Mouse (Mus musculus): Measurements from ENCODE around the gene Mertk.
A peak's percentile ranks its signal among the peaks of the same experiment; 100 is the strongest.
"Not testable (repeated sequence)": the region's sequence is repeated elsewhere in the genome, so short reads cannot be mapped to it uniquely, and the experiment has no call there.

The Mertk gene

DNA sequence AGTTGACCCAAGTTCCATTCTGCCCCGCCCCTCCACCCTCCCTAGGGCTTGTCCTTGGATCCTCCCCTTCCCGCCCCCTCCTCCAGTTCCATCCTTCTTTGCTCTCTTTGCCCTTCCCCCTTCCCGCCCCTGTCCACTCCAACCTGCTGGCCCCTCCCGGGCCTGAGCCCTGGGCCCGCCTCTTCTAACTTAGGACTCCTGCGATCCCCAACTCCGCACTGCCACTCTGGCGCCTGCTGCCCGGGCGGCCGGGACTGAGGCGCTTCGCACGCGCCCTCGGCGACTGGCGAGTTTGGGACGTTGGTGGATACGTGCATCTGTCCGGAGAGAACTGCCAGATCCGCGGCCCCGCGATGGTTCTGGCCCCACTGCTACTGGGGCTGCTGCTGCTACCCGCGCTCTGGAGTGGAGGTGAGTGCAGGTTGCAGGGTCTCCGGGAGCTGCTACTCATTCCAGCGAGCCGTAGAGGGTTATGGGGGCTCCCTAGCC, at the start of gene Mertk:
Gene Mertk, plus strand, starts transcription at position 264 of the 489 bp plus-strand sequence.
- peak; percentile 97 for DNase-seq

DNA sequence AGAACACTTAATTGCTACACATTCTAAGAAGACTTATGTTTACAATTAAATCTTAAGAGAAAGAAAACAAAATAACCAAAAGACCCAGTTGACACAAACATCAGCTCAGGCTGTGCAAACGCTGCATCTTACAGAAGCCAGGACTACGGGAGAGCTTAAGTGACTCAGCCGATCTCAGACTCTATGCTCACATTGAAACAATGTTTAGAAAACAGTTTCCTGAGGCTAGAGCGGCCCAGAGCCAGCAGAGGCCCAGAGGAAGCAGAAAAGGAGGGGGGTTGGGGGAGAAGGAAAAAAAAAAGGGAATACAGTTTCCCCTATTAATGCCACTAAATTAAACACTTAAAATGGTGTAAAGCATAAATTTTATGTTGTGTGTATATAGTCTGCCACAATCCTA, 18.1 kb upstream of the Mertk start:
- no peak for DNase-seq

DNA sequence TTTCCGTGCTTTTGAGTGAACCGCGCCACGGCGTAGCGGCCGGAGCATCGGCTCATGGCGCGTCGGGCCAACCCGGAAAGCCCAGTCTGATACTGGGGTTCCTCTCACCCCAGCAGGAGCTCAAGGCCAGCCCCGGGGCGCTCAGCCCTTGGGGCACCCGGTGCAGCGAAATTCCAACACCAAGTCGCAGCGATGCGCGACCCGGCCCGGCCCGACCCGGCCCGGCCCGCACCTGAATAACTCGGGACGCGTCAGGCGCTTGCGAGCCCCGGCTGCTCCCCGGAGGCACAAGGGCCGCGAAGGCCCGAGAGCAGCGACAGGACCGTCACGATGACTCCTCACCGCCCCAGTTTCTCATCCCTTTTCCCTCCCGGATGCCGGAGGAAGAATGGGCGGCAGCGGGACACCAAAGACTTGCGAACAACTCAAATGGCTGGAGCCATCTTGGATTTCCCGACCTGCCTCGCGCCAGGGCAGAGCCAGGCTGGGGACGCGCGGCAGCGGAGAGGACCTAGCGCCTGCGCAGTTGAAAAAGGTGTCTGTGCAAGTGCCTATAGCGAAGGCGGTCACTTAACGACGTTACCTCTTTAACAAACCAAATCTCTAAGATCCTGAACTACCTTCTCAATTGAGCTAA, 11.7 kb upstream of the Mertk start, which contains the start of gene Anapc1:
Gene Anapc1, minus strand, starts transcription at position 471 of the 637 bp plus-strand sequence.
- peak; percentile 93 for DNase-seq

DNA sequence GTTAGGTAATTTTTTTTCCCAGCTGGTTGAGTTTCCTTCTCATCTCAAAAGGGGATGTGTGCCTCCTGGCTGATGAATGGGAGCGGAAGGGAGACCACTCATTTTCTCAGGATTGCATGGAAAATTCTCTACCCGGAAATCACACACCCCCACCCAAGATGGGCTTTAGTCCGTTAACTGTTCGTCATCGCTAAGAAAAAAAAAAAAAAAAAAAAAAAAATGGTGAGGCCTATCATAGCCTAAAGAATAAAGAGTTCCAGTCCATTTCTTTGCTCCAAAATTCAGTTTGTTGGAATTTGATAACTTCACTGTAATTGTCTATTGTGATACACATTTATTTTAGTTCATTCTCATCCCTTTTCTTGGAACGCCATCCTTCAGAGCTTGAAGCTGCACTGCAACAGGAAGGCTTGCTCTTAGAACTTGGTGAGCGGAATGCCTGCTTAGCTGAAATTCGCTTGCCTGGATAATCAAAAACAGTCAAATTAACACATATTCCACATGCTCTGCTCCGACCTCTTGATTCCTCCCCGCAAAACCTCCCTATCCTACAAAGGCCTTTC, 11.1 kb upstream of the Mertk start:
- no peak for DNase-seq

DNA sequence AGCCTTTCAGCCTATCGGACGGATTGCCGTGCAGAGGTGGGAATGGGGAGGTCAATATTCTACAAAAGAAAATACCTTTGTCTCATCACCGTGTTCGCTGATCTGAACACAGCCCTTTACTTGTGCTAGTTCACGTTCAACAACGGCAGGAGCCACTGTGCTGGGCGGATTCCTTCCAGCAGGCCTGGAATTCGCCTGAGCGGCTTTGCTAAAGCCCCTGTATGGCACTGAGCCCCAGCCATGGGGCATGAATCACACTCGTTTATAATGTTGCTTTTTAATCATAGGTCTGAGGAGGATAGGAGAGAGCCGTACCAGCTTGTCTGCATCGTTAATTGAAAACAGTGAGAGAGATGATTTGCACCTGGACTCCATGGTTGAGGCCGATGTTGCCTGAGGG, 6.4 kb upstream of the Mertk start:
- no peak for DNase-seq

DNA sequence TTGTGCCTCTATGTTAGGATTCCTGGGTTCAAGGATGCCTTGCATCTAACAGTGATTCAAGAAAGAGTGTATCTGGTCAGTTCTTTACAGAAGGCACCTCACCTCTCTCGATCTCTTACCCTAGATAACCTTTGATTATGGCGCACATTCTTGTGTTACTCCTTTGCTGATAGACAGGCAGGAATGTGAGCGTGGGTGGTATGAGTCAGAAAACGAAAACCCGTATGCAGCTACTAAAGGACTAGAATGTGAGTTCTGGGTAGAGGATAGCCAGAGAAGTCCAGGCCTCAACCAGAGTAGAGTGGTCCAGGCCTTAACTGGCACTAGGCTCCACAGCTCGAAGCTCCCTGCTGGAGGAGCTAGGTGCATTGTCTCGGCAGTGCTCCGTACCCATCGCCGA, 6.0 kb upstream of the Mertk start:
- DNase-seq: no peak

DNA sequence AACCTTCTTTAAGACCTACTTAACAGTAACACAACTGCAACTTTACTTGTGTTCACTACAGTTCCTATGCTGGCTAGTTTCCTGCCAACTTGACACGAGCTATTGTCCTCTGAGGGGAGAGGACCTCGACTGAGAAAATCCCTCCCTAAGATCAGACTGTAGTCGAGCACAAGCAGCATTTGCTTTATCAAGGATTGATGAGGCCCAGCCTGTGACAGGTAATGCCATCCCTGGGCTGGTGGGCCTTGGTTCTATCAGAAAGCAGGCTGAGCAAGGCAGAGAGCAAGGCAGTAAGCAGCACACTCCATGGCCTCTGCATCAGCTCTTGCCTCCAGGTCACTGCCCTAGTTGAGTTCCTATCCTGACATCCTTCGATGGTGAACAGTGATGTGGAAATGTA, 5.5 kb upstream of the Mertk start:
- no peak for DNase-seq

DNA sequence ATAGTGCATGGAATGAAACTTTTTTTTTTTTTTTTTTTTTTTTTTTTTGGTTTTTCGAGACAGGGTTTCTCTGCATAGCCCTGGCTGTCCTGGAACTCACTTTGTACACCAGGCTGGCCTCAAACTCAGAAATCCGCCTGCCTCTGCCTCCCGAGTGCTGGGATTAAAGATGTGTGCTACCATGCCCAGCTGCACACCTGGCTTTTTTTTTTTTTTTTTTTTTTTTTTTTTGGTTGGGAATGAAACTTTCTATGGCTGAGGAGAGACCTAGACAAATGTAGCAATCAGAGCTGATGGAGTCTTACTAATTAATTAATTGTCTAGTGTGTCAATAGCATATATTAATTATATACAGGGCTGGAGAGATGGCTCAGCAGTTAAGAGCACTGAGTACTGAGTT, 4.9 kb upstream of the Mertk start:
- not testable (repeated sequence) for DNase-seq

DNA sequence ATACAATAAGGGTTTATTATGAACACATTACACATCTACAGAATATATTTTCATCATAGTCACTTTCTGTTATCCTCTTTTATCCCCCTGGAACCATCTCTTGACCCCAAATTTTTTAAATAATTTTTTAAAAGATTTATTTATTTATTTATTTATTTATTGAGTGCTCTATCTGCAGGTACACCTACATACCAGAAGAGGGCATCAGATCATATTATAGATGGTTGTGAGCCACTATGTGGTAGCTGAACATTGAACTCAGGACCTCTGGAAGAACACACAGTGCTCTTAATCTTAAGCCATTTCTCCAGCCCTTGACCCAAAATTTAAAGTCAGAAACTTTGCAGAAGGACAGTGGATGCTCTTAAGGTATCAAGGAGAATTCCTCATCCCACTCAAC, 4.2 kb upstream of the Mertk start:
- no peak for DNase-seq

DNA sequence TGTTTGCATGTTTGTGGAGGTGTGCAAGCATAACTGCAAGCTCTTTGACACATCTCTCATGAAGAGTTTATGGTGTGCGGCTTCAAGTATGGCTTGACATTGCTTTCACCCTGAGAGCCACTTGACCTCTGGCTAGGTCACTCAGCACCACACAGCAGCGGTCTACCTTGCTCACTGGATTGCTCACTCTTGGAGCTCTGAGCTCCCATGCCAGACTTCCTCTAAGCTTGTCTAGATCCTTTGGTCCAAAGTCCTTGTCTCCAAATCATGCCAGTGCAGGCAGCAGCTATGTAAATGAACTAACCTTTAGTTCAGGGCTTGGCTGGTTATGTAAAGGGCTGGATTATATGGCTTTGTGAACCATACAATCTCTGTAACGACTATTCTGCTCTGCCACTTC, 2.3 kb upstream of the Mertk start:
- DNase-seq: peak; percentile 60

DNA sequence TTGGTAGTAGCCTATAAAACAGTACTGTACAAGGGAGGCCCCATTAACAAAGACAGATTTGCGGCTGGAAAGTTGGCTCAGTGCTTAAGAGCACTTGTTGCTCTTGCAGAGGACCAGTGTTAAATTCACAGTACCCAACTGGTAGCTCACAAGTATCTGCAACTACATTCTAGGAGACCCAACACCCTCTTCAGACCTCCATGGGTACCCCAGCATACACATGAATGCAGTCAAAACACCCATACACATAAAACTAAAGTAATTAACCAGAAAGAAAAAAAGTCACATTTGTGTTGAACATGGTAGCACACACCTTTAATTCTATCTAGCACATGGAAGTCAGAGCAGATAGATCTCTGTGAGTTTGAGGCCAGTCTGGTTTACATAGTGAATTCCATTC, 1.7 kb upstream of the Mertk start:
- no peak for DNase-seq

DNA sequence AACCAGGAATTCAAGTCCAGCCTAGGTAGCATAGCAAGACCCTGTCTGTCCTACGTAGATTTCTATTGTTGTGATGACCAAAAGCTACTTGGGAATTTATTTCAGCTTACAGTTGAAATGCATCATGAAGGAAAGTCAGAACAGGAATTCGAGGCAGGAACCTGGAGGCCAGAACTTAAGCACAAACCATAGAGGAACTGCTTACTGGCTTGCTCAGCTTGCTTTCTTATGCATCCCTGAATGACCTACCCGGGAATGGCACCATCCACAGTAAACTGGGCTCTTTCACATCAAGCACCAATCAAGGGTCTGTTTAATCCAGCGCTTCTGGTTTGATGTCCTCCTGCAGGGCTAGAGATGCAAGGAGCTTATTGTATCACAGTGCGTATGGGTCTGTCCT, 1.2 kb upstream of the Mertk start:
- DNase-seq: no peak

DNA sequence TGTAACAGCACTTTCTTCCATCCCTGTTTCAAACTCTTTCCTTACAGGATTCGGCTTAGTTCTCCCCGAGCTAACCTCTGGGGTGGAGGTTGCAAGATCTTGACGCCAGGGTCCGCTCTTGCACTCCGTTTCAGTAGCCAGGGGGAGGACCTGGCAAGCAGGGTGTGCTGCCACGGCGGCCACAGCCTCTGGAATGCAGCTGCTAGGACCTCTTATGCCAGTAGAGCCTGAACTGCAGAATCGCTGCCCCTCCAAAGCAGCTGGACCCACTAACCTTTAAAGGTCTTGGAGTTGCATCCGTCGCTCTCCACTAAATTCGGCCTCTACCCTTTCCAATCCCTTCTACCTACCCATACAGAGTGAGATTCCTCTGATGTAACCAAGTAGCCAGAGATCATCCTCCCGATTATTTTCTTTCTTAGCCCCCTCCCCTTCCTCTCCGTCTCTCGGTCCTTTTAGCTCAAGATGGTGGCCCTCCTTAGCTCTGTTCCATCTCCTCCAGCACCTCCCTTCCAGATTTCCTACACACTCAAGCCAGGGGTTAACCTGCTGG, 540 bp upstream of the Mertk start:
- DNase-seq: peak; percentile 93

DNA sequence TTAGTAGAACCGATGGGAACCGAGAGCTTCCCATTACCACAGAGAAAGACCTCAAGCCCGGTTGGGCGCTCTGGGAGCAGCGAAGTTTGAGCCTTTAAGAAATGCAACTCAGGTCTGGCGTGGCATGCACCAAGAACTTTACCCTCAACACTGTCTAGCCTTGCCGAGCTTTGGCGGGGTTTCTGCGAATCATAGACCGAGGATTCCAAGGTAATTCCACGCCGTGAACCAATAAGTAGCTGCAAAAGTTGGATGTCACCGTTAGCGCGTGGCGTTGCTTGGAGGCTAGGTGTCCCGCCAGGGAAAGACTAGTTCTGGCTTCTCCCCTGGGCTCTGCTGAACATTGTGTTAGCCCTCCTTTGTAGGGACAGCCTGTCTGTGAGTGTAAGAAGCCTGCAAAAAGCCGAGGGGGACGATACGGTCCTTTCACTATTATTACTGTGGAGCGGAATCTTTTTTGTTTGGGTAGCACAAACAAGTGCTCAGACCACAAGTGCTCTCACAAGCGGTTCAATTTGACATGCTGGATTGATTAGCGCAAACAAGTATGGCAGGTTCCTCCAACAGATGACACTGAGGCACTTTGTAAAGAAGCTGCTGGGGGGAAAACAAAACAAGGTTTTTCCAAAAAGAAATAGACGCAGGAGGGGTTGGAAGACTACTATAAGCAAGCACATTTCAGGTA, 587 bp downstream of the Mertk start:
- DNase-seq: peak; percentile 80

DNA sequence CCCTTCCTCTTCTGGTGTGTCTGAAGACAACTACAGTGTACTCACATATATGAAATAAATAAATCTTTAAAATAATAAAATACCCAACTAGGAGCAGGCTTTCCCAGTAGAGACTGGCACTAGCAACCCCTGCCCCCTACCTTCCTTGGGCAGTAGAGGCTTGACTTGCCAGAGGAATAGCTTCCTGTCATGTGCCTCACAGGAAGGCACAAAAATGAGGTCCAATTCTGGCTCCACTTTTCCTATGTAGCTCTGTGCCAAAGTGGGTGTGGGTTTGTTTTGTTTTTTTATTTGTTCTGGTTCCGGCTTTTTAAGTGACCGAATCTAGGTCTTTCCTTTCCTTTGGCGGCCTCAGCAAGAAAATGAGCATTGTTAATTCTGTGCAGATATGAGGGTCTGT, 5.7 kb downstream of the Mertk start:
- DNase-seq: peak; percentile 60

DNA sequence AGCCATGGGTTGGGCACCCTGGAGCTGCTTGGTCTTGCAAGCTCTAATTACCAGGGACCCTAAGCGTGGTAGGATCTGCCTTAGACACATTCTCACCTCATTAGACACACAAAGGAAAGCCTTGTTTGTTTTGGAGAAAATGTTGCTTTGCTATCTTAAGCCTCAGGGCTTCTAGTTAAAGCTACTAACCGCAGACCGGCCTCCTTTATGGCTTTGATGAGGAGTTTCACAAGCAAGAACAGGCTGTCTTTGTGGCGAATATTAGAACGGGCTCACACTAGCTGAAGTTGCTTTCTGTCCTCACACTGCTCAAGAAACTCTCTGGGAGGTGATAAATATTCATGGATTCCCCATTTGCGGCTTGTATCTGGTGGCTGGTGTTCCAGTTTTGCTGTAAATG, 10.5 kb downstream of the Mertk start:
- DNase-seq: peak; percentile 26

DNA sequence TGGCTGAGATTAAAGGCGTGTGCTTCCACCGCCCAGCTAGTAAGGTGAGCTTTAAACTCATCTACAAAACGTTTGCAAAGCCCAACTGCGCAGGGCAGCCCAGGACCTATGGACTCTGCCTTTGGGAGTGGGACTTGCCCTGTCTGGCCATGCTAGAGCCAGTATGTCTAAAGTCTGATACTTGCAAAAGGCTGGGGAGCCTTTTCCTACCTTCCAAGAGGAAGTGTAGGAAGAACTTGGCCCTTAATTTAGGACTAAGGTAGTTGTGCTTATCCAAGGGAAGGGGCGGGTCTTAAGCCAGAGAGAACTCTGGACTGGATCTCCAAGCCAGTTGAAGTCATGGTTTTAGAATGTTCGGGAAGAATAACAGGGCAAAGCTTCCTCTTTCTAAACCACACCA, 11.9 kb downstream of the Mertk start:
- DNase-seq: peak; percentile 69

DNA sequence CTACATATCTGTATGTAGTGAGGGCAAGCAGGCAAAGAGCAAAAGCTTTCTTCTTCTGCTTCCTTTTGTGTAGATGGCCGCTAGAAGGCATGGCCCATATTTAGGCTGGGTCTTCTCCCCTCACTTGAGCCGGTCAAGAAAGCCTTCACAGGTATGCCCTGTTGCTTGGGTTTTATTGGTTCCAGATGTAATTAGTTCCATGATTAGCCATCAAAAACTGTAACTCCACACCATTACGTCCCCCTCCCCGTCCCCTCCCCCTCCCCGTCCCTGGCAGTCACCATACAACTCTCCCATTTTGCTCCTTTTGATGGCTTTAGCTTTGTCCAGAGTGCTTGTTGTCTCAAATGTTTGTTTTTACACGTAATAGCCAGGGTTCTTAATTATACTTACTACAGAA, 14.2 kb downstream of the Mertk start:
- no peak for DNase-seq

DNA sequence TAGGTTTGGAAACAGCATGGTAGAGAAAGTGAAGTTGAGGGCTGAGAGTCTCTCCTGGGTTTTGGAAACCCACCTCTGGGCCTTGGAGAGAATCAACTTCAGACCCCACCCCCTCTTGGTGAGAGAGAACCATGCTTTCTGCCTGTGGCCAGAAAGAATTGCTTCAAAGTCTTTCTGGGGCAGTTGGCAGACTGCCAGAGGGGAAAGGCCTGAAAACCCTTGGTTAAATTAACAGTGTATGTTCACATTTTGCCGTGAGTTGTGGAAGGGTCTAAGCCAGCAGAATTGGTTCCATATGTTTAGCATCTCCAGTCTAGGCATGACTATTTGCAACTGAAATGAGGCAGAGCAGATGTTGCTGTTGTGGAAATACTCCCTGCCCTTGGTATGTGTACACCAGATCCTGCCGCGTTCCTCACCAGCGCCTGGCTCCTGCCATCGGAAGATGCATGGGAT, 14.8 kb downstream of the Mertk start:
- peak; percentile 84 for DNase-seq

DNA sequence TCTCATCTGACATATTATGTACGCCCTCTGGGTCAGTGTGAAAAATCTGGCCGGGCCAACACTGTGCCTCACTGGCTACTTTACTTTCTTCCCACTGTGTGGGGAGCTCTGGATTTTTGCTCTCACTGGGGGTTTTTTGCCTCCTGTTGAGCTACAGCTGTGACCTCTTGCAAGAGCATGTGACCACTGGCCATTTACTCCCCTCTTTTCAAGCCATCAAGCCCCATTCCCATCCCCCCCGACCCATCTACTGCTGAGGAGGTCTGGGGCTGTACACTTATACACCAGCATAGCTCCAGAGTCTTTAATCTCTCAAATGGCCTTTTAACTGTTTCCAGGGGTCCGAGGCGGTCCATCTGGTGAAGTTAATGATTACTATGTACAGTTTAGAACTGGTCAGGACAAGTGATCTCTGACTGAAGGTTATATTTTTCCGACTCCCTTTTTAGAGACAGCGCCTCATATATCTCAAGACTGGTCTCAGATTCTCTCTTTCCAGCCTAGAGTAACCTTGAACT, 16.0 kb downstream of the Mertk start:
- peak; percentile 72 for DNase-seq

DNA sequence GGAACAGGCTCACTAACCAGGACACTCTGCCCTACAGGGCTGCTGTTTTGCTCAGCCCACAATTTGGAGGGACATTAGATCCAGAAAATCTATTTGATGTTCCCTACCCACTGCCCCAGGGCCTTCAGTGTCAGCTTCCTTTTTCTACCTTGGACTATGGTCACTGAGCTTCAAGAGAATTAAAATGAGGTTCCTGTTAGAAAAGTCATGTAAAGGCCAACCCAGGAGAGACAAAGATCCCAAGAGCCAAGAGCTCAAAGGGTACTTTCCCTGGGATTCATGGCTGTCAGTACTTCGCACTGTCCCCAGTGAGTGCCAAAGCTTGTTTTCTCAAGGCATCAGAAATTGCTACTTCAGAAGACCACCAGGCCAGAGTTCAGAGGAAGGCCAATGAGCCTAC, 17.2 kb downstream of the Mertk start:
- peak; percentile 46 for DNase-seq

DNA sequence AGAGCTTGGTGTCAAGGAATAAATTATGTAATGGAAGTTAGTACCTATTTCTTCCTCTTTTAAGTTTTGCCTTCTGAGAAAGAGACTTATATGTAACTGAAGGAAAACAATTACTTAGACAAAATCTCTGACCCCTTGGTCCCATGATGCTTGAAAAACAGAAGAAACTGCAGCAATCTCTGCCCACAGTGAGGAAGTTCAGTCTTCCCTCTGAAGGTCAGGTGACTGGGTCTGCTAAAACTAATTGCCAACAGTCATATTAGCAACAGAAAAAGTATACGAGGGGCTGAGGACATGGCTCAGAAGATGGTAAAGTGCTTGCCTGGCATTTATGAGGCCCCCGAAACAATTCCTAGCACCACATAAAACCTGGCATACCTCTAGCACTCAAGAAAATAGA, 20.6 kb downstream of the Mertk start:
- DNase-seq: no peak

DNA sequence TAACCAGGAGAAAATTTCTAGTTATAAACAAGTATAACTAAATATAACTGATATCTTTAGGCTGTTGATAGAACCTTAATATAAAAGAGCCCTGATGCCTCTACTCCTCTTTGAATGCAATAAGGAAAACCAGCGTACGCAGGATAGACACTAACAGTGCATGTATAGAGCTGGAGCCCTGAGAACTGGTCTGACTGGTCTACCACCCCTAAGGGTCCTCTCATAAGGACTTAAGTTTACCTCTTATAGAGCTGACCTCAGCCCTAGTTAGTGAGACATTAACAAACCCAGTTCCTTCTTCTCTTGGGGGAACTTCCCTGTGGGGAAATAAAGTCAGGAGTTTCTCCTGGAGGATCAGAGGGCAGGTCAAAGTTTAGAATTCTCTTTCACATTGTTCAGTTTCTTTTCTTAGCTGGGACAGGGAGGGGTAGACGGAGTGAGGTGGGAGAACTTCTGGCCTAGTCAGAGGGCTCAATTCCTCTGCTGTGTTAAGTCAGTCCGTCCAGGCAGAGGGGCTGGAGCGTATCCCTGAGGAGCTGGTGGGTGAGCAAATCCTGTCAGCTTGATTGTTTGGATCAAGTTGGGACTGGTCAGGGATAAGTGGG, 23.5 kb downstream of the Mertk start:
- no peak for DNase-seq

Measured in kidney, postnatal 14 days (tissue).